Mouse (Mus musculus) layer of hippocampus, adult 8-10 months (tissue): ENCODE data around the gene Stx1a. TPM values are rescaled to one million over a fixed set of nuclear protein-coding genes. Genes with fewer than 3 reads are reported as not detected.

Experiments
- DNase-seq, 2 experiments: peaks; one replicate each; pipeline ENCODE4 v3.0.0; 2022; ENCODE audit warnings: low spot score in 2 of 2
- total RNA-seq, 4 experiments: library from RNA; stranded (reverse); gene quantifications; 2 replicates each; pipeline ENCODE4 v1.2.4; 2022

The Stx1a gene
- total RNA-seq, 4 experiments from 2014 or later, result 84.7 to 93.8 (median 89.2) TPM

GRCm38 (mm10) chr5:135007802-135008571 lies 15.3 kb upstream of the Stx1a start:
- DNase-seq, result no peak

- peak; percentile 98 for DNase-seq
These were observed 14.4 kb upstream of the Stx1a start, which contains the start of gene Abhd11 for GRCm38 (mm10) chr5:135008671-135009589. Abhd11 (plus strand) TSS chr5:135009152.

- DNase-seq, result peak; percentile 82 to 84
These were observed 13.5 kb upstream of the Stx1a start for GRCm38 (mm10) chr5:135009590-135010319.

GRCm38 (mm10) chr5:135010320-135010709 lies 13.0 kb upstream of the Stx1a start:
- DNase-seq, result no peak

- no peak for DNase-seq
These were observed 12.2 kb upstream of the Stx1a start for GRCm38 (mm10) chr5:135010841-135011743.

GRCm38 (mm10) chr5:135011809-135012613 lies 11.3 kb upstream of the Stx1a start:
- DNase-seq, result no peak

- DNase-seq, result peak in 1 of 2 experiments; percentile 72
These were observed 10.4 kb upstream of the Stx1a start for GRCm38 (mm10) chr5:135012671-135013441.

- peak; percentile 80 to 92 for DNase-seq
These were observed 7.8 kb upstream of the Stx1a start for GRCm38 (mm10) chr5:135015497-135015896.

- DNase-seq, result no peak
These were observed 7.0 kb upstream of the Stx1a start for GRCm38 (mm10) chr5:135016224-135016759.

GRCm38 (mm10) chr5:135021814-135022213 lies 1.5 kb upstream of the Stx1a start:
- DNase-seq, result no peak

GRCm38 (mm10) chr5:135024665-135025224 lies 1.5 kb downstream of the Stx1a start:
- no peak for DNase-seq

GRCm38 (mm10) chr5:135025899-135026298 lies 2.6 kb downstream of the Stx1a start:
- DNase-seq, result no peak

- peak in 1 of 2 experiments; percentile 72 for DNase-seq
These were observed 5.9 kb downstream of the Stx1a start for GRCm38 (mm10) chr5:135029007-135029854.

- no peak for DNase-seq
These were observed 9.3 kb downstream of the Stx1a start for GRCm38 (mm10) chr5:135032581-135032980.

GRCm38 (mm10) chr5:135034593-135034992 lies 11.3 kb downstream of the Stx1a start:
- DNase-seq, result no peak

GRCm38 (mm10) chr5:135035608-135036359 lies 12.5 kb downstream of the Stx1a start:
- DNase-seq, result no peak
